Mouse (Mus musculus): ENCODE measurements around the gene Cacnb4.

DNA sequence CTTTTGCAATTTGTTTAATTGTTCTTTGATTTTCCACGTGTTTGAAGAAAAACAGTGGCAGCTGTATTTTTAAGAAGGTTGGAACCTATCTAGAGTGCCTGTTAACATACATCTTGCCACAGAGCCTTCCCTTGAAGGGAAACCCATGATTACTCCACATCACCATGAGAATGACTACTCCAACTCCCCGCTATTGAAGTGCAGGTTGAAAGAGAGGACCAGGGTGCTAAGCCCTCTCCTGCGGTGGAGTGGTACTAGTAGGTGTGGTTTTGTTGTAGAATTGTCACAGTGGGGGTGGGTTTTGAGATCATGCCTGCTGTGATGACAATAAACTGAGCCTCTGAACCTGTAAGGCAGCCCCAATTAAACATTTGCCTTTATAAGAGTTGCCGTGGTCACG is 23.7 kb upstream of the Cacnb4 start:
- TF ChIP-seq CTCF (IDR thresholded peaks at IDR 0.05; ENCODE audit: control insufficient read depth, insufficient read depth, low read length) (no peak), POLR2A (IDR thresholded peaks at IDR 0.05; ENCODE audit: borderline replicate concordance, control insufficient read depth, low read depth, low read length) (no peak)
